Mouse (Mus musculus): ENCODE results near the gene Tbc1d9b.
"Not testable (repeated sequence)": the region's sequence is repeated elsewhere in the genome, so short reads cannot be mapped to it uniquely, and the experiment has no call there.

Tbc1d9b gene

GRCm38 (mm10) chr11:50130811-50131766, at the start of gene Tbc1d9b:
Gene Tbc1d9b, plus strand, starts transcription at chr11:50131396.
- DNase-seq, result peak; percentile 88

DNA sequence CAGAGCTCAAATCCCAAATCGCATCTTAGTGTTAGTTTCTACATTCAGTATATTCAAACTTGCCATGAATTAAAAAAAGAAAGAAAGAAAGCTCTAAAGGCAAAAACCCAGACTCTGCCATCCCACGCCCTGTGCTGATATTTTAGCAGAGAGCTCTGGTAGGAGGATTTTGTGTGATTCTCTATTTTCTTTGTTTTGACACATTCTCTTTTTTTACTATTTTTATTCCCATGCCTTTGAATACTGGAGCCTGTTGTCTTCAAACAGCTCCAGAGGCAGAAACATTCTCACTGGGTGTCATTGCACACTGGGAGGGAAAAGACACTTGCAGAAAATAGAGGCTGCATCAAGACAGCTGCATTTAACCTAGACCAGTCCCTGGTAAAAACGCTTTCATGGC, 45.0 kb upstream of the Tbc1d9b start:
- no peak for DNase-seq

DNA sequence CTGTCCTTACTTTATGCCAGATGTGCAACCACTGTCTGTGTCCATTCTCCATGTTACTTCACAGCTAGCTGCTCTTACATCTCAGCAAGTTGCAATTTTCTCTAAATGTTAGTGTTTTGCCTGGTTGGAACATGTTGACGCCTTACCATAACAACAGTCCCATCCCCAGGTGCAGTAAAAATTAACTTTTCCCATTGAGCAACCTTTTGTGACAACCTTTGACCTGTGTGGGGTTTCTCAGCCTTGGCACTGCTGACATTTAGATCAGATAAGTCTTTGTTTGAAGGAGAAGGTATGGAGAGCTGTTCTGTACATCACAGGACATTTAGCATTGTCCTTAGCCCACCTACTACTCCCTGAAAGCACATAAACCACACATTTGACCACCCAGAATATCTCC, 41.4 kb upstream of the Tbc1d9b start:
- no peak for DNase-seq

GRCm38 (mm10) chr11:50090982-50091675, 40.1 kb upstream of the Tbc1d9b start:
- DNase-seq, result no peak

GRCm38 (mm10) chr11:50091681-50092080, 39.5 kb upstream of the Tbc1d9b start:
- no peak for DNase-seq

GRCm38 (mm10) chr11:50095661-50096060, 35.5 kb upstream of the Tbc1d9b start:
- no peak for DNase-seq

GRCm38 (mm10) chr11:50097091-50097490, 34.1 kb upstream of the Tbc1d9b start:
- DNase-seq, result no peak

DNA sequence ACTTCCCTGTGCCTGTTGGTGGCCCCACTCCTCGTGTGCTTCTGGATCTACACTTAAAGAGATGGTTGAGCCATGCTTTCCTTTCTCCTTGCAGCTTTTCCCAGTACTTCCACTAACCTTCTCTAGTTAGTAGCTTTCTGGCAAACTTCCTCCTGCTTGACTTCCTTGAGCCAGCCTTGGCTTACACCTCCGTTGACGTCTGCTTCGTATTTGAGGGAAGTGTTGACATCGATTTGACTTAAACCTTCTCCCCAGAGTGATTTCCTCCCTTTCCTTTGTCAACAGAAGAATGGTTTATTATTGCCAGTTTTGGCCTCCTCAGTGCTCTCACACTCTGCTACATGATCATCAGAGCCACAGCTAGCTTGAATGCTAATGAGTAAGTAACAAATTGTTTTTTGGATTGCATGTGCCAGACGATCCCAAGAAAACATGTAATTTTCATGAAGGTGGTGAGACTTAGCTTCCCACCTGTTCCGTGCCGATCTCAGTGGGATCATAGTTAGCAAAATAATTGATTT, 32.2 kb upstream of the Tbc1d9b start:
- DNase-seq, result no peak

GRCm38 (mm10) chr11:50099692-50100091, 31.5 kb upstream of the Tbc1d9b start:
- DNase-seq, result peak; percentile 30

DNA sequence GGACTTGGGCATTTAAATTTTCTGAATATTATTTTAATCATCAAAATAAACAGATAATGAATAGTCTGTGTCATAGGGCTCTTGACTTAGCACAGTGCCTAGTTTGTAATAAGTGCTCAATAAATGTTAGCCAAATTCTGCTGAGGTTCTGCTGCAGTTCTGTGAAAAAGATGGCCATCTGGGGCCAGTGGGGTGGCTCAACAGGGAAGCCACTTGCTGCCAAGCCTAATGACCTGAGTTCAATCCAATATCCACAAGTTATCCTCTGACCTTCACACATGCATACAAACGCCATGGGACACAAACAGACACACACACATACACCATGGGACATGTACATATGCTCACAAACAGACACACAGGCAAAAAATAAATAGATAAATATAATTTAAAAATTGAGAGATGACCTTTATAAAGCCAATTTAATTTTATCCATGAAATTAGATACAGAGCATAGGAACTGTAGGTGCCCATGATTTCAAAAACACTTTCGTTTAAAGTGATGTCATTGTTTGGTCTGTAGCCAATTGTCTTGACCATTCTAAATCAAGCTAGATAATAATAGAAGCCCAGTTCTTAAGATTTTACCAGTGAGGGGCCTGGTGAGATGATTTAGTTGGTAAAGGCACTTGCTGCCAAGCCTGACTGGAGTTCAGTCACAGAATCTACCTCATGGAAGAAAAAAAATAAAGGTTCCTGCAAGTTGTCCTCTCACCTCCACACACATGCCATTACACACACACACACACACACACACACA, 30.5 kb upstream of the Tbc1d9b start:
- DNase-seq, result no peak

DNA sequence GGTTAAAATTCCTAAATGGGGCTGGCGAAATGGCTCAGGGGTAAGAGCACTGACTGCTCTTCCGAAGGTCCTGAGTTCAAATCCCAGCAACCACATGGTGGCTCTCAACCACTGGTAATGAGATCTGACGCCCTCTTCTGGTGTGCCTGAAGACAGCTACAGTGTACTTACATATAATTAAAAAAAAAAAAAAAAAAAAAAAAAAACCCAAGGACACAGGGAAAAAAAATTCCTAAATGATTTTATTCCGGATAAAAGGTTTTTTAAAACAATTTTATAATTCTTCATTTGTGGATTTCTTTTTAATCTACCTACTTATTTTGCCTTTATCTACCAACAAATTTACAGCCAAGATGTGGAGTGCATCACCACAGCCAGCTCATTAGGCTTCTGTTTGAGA, 29.2 kb upstream of the Tbc1d9b start:
- not testable (repeated sequence) for DNase-seq

DNA sequence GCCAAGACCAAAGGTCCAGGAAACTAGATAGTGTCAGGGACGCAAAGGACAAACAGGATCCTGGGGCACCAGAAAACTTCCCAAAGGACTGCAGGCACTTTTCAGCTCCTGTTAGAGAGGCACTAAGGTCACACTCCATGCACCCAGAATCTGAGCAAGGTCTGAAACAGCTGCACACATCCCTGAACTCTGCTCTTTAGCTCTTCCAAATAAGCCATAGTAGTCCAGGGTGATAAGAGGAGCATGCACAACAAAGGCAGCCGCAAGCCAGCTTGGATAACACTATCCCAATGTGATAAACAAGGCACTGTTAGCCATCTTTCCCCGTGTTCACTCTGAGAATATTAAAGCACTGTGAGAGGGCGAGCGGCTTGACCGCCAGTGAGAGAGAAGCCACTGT, 27.2 kb upstream of the Tbc1d9b start:
- no peak for DNase-seq

DNA sequence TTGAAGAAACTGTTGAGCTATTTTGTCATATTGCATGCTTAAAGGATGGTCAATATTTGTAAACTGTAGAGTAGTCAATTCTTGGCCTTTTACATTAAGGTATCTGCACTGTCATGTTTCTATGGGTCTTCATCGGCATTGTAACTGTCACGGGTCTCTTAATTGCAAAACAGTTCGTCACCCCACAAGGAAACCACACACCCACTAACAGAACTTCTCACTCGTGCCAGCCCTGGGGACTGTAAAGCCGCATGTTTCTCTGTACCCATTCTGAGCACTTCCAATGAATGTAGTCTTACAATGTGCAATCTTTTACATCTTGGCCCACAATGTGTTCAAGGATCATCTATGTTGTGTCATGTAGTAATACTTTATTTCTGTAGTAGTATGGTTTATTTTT, 26.0 kb upstream of the Tbc1d9b start:
- DNase-seq, result no peak

DNA sequence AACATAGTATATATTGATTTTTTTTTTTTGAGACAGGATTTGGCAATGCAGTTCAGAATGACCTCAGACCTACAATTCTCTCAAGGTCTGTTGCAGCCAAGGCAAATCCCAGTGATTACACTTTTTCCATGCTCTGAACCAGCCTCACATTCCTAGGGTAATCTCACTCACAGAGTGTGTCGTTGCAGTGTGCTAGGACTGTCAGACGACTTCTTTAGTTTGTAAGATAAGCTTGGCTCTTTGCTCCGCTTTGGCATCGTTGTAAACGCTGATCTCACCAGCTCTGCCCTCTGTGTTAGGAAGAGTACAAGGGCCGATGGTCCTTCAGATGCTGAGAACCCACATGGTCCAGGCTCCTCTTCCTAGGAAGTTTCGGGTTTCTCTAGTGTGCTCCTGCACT, 25.2 kb upstream of the Tbc1d9b start:
- DNase-seq, result no peak

- DNase-seq, result peak; percentile 30
Measured at GRCm38 (mm10) chr11:50108823-50109244, 22.4 kb upstream of the Tbc1d9b start.

DNA sequence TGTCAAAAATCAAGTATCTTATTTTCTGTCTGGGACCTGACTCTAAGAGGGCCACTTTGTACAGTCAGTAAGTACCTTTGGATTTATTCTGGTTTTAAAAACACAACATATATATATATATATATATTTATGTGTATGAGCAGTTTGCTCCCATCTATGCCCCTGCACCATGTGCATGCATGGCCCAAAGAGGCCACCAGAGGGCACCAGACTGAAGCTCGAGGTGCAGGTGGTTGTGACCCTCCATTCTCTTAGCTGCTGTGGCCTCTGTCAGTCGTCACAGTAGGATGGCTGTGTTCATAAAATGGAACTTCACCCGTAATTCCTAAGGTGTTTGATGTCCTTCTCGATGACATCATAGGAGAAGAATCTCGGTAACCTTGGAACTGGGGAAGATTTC, 16.9 kb upstream of the Tbc1d9b start:
- peak; percentile 65 for DNase-seq

- no peak for DNase-seq
Measured at GRCm38 (mm10) chr11:50122631-50123081, 8.5 kb upstream of the Tbc1d9b start.

- no peak for DNase-seq
Measured at GRCm38 (mm10) chr11:50127781-50128180, 3.4 kb upstream of the Tbc1d9b start.

GRCm38 (mm10) chr11:50131801-50132201, 605 bp downstream of the Tbc1d9b start:
- peak; percentile 21 for DNase-seq

DNA sequence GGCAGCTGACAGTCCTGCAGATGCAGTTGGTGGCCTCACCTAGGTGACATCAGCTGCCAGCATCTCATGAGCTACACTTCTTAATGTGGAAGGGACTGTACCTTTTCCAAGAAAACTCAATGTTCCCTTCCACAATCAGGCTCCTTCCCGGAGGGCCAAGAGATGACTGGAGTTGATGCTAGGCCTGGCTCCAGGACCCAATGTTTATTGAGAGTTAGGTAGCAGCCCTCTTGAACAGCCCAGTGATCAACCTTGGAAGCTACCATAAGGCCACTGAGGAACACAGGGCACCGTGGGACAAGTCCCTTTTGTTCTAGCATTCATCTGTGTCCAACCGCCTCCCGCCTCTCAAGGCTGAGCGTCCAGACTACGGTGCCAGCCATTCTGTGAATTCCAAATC, 1.1 kb downstream of the Tbc1d9b start:
- no peak for DNase-seq

- no peak for DNase-seq
Measured at GRCm38 (mm10) chr11:50134136-50134859, 3.1 kb downstream of the Tbc1d9b start.

DNA sequence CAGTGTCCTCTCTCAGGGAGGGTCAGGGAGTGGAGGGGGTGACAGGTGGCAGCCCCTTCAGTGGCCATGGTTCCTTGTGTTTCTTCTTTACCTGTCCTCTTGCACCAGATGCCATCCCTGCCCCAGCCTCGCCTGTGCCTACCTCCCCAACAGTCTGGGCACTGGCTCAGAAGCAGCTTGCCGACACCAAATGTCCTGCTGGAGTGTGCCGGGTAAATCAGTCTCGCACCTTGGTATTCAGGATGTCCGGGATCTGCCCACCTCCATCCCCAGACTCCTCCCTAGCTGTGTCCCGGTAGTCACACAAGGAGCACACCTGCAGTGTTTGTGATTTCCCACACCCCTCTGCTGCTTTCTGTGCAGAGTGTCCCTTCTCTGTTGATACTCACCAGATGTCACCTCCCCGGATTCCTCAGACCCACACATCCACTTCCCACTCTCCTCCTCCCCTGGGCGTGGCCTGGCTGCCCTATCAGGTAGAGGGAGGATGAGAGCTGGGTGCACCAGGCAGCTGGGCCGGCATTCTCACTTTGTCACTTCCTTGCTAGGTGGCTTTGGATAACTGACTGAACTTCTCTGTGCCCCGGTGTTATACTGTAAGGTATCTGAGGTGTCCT, 7.1 kb downstream of the Tbc1d9b start:
- DNase-seq, result no peak
